Mouse (Mus musculus) CH12.LX (cell line): ENCODE results near the gene Trim7.

ENCODE experiments used
- BHLHE40 ChIP-seq: IDR thresholded peaks from 2 replicates; pipeline ENCODE4 v1.6.1; 2011; ENCODE audit warnings: mild to moderate bottlenecking, low read depth, low read length, improper control_type of control experiment
- CTCF ChIP-seq, 2 experiments: IDR thresholded peaks in 1 of 2; conservative IDR thresholded peaks in 1 of 2; 2 replicates each; pipeline ENCODE4 v1.5.1; 2011 to 2012; ENCODE audit warnings: low read depth in 2 of 2, low read length in 2 of 2, improper control_type of control experiment in 1 of 2, inconsistent platforms in 1 of 2, mild to moderate bottlenecking in 1 of 2, moderate library complexity in 1 of 2
- HCFC1 ChIP-seq: IDR thresholded peaks from 2 replicates; pipeline ENCODE4 v1.6.1; 2012; ENCODE audit warnings: low read depth, mild to moderate bottlenecking, inconsistent platforms, low read length, improper control_type of control experiment

DNA sequence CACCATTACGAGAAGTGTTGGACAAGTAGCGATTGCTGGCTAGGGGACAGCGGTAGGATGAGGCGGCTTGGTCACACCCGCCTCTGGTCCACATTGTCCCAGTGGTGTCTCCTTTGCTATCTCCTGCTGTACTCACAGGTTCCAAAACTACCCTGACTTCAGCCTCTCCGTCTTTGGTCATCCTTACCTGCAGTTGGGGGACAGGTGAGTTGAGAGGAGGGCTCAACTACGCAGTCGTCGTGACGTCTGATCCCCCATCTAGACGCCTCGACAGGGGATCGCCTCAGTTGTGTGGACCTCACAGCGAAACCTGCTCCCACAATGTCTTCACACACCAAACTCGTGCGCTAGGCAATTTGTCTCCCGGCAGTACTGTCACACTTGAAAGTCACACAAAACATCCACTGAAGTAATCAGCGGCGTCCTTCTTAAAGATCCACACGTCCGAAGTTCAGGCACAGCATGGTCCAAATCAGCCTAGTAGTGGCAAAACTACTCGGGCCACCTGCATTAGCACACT lies 1.6 kb upstream of the Trim7 start:
- TF ChIP-seq BHLHE40 = no peak
- no peak for TF ChIP-seq CTCF (conservative IDR thresholded peaks at IDR 0.05 in 1 of 2, IDR thresholded peaks at IDR 0.05 in 1 of 2; ENCODE audit: low read depth in 2 of 2, low read length in 2 of 2)
- no peak for TF ChIP-seq HCFC1
